Mouse (Mus musculus): ENCODE measurements around the gene Uck1. TPM values are rescaled to one million over a fixed set of nuclear protein-coding genes. Genes with fewer than 3 reads are reported as not detected.
A peak's percentile ranks its signal among the peaks of the same experiment; 100 is the strongest.

Gene Uck1
- 89.6 and 96.1 TPM in 2 replicates for polyA plus RNA-seq (2014; fragmentation: Nextera tagmentation; extraction: Ambion mirVana)

DNA sequence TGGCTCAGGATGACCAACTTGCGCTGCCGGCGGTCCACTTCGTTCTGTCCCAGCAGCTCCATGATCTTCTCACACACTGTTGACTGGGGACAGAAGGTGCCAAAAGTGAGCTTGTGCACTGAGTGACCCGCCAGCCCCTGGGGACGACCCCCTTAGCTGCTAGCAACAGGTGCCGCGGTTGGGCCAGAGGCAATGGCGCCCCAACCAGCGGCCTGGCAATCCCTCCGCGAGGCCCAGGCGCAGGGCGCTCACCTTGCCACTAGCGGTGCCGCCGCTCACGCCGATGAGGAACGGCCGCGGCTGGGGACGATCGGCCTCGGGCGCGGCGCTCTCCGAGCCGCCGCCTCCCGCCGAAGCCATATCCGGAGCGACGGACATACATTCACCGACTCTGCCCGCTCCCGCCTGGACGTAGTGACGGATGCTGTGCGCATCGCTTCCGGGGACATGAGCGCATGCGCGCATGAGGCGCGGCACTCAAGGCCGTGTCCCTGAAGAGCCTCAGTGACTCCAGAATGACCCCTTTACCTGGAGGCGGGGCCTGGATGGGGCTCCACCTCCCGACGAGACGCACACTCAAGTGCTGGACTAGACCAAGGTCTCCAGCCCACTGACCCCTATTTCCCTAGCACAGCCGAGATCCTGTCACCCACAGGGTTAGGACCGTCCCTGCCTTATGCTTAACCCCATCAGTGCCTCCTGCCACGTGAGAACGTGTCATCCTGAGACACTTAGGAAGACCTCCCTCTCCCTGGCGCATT is at the start of gene Uck1:
TSS of gene Uck1 (minus strand) at position 503 of the 761 bp plus-strand sequence.
- peak within 1 kb of the TSS; percentile 66 for H3K27ac ChIP-seq (replicated peaks; ENCODE audit: low read depth, low read length)
- H3K36me3 ChIP-seq (ENCODE audit: control insufficient read depth, insufficient read depth, low read length) = peaks cover 29% of the 10 kb centered on the region
- H3K27me3 ChIP-seq (ENCODE audit: control insufficient read depth, insufficient read depth, low read length) = 0 out of 2 replicates have a peak, but pooled peaks cover 2% of the 10 kb centered on the region
- peak within 1 kb of the TSS; percentile 83 for H3K9ac ChIP-seq (replicated peaks; ENCODE audit: low read length)
- peak within 1 kb of the TSS; percentile 76 for H3K4me3 ChIP-seq (replicated peaks; ENCODE audit: low read depth, low read length)
- WGBS = 1% methylated on average over 59 of the region's 59 CpGs
- no peaks in the 10 kb centered on the region for H3K9me3 ChIP-seq (ENCODE audit: control insufficient read depth, low read length)
- peak within 1 kb of the TSS; percentile 78 for H3K4me2 ChIP-seq (ENCODE audit: low read length)
- DNase-seq (peak; percentile 94), ATAC-seq (ENCODE audit: low FRiP score, low TSS enrichment) (peak; percentile 91)
- H3K4me1 ChIP-seq (ENCODE audit: control insufficient read depth, insufficient read depth, low read length) = peaks cover 6% of the 10 kb centered on the region; the same call in 1 of the 2 replicates

DNA sequence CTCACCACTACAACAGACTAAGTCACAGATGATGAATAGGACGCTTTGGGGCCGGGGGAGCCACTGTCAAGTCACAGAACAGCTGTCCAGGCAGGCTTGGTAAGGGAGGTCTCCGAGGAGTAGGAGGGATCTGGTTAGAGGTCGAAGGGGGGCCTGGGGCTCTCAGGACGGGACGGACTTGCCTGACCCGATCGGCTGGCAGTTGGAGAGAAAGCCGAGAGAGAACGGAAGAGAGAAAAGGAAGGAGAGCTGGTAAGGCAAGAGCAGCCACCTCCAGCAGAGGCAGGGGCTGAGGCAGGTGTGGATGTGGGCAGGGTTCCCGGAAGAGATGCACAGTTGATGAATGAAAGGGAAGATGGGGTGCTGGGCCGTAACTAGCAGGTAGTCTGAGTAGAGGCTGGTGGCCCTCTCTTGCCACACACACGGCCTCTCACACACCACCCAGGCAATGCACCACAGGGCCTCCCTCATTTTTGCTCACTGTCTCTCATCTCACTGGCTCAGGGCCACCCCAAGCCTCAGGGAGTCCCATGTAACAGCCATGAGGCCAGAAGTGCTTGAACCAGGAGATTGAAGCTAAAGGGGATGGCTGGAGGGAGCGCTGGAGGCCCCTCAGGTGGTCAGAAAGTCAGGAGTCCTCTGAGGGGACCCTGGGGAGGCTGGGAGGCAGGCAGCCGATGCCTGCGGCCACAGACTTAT is 49.1 kb upstream of the Uck1 start:
- Histone ChIP-seq H3K27me3 (ENCODE audit: control insufficient read depth, insufficient read depth, low read length) (peaks cover 6% of the 10 kb centered on the region; the same call in 1 of the 2 replicates), H3K9ac (replicated peaks; ENCODE audit: low read length) (no peak overlapping the region), H3K4me1 (ENCODE audit: control insufficient read depth, insufficient read depth, low read length) (peaks cover 8% of the 10 kb centered on the region), H3K4me2 (ENCODE audit: low read length) (no peak overlapping the region), H3K27ac (replicated peaks; ENCODE audit: low read depth, low read length) (no peak overlapping the region), H3K36me3 (ENCODE audit: control insufficient read depth, insufficient read depth, low read length) (peaks cover 85% of the 10 kb centered on the region), H3K9me3 (ENCODE audit: control insufficient read depth, low read length) (no peaks in the 10 kb centered on the region), H3K4me3 (replicated peaks; ENCODE audit: low read depth, low read length) (no peak overlapping the region)
- no peak for DNase-seq
- WGBS = 91% methylated on average over 16 of the region's 16 CpGs
- no peak for ATAC-seq (ENCODE audit: low FRiP score, low TSS enrichment)

DNA sequence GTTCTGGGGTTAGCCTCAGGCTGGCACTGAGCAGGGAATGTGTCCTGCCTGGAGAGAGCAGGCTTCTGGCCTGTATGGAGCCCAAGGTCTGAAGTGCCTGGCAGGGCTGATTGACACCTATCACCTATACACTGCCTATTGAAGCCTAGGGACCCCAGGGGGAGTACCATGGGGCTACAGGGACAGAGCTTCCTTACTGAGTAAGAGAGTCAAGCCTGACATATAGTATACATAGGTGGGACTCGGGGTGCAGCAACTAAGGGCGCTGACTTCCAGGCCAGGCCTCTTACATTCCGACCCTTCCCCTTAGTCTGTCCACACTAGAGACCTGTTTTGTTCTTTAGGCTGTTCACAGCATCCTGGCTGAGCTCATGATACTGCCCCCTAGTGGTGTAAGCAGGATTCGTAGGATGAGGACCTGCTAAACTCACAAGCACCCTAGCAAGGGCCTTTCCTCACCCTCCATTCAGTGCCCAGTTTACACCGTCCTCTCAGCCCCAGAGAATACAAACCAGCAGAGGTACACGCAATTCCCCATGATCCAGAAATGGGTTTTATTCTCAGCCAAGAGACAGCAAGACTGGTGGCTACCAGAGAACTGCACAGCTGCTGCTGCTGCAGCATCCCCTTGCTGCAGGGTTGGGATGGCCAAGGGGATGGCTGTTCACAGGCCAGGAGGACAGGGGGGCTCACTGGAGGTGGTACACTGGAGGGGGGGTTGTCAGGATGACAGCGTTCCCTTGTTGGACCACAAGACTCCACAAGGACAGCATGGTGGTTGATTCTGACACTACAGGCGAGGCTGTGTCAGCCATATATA is 48.2 kb upstream of the Uck1 start:
- peaks cover 6% of the 10 kb centered on the region; the same call in 1 of the 2 replicates for H3K27me3 ChIP-seq (ENCODE audit: control insufficient read depth, insufficient read depth, low read length)
- DNase-seq = peak; percentile 87
- H3K4me1 ChIP-seq (ENCODE audit: control insufficient read depth, insufficient read depth, low read length) = peaks cover 8% of the 10 kb centered on the region
- H3K4me3 ChIP-seq (replicated peaks; ENCODE audit: low read depth, low read length) = no peak overlapping the region
- ATAC-seq (ENCODE audit: low FRiP score, low TSS enrichment) = no peak
- H3K9me3 ChIP-seq (ENCODE audit: control insufficient read depth, low read length) = no peaks in the 10 kb centered on the region
- peaks cover 85% of the 10 kb centered on the region for H3K36me3 ChIP-seq (ENCODE audit: control insufficient read depth, insufficient read depth, low read length)
- no peak overlapping the region for H3K27ac ChIP-seq (replicated peaks; ENCODE audit: low read depth, low read length)
- no peak overlapping the region for H3K9ac ChIP-seq (replicated peaks; ENCODE audit: low read length)
- H3K4me2 ChIP-seq (ENCODE audit: low read length) = no peak overlapping the region
- 46% methylated on average over 8 of the region's 8 CpGs for WGBS

DNA sequence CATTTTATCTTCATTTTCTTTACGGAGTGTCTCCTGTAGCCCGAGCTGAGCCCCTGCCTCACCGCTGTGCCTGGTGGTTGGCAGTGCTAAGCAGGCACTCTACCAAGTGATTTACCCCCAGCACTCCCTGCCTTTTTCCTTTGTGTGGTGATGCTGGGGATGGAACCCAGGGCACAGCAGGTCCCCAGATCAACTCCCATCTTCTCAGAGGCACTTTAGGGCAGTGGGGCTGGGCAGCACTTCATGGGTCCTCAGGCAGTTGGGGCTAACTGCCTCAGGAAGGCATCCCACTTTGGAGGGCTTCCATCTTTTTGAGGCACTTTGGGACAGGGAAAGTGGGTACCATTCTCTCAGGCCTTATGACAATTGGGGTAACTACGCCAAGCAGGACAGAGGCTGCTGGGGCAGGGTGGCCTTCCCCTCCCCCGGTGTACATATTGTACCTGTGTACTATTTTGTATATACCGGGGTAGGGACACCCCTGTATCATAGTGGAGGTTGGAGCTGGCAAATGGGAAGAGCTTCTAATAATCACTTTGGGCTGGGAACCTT is 47.4 kb upstream of the Uck1 start:
- peaks cover 6% of the 10 kb centered on the region; the same call in 1 of the 2 replicates for H3K27me3 ChIP-seq (ENCODE audit: control insufficient read depth, insufficient read depth, low read length)
- peaks cover 8% of the 10 kb centered on the region for H3K4me1 ChIP-seq (ENCODE audit: control insufficient read depth, insufficient read depth, low read length)
- H3K4me3 ChIP-seq (replicated peaks; ENCODE audit: low read depth, low read length) = no peak overlapping the region
- no peak overlapping the region for H3K27ac ChIP-seq (replicated peaks; ENCODE audit: low read depth, low read length)
- ATAC-seq (ENCODE audit: low FRiP score, low TSS enrichment) (no peak), DNase-seq (no peak)
- H3K4me2 ChIP-seq (ENCODE audit: low read length) = no peak overlapping the region
- H3K36me3 ChIP-seq (ENCODE audit: control insufficient read depth, insufficient read depth, low read length) = peaks cover 90% of the 10 kb centered on the region
- WGBS = 96% methylated on average over 6 of the region's 6 CpGs
- H3K9ac ChIP-seq (replicated peaks; ENCODE audit: low read length) = no peak overlapping the region
- no peaks in the 10 kb centered on the region for H3K9me3 ChIP-seq (ENCODE audit: control insufficient read depth, low read length)

DNA sequence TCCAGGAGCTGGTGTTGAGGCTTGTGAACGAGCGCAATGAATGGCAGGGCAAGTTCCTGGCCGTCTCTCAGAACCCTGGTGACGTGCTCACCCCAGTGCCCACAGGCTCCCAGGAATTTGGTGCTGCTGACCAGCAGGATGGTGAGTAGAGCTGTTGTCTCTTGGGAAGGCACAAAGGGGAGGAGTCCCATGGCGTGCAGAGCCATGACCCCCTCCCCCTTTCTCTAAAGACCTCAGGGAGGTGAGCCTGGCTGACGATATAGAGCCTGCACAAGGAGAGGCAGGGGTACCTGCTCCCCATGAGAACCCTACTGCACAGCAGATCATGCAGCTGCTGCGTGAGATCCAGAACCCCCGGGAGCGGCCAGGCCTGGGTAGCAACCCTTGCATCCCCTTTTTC is 46.2 kb upstream of the Uck1 start:
- Histone ChIP-seq H3K4me2 (ENCODE audit: low read length) (no peak overlapping the region), H3K27ac (replicated peaks; ENCODE audit: low read depth, low read length) (no peak overlapping the region), H3K9ac (replicated peaks; ENCODE audit: low read length) (0 out of 2 replicates have a peak overlapping the region, but pooled peaks have one; percentile 6), H3K4me1 (ENCODE audit: control insufficient read depth, insufficient read depth, low read length) (no peaks in the 10 kb centered on the region), H3K4me3 (replicated peaks; ENCODE audit: low read depth, low read length) (no peak overlapping the region), H3K9me3 (ENCODE audit: control insufficient read depth, low read length) (no peaks in the 10 kb centered on the region), H3K27me3 (ENCODE audit: control insufficient read depth, insufficient read depth, low read length) (no peaks in the 10 kb centered on the region), H3K36me3 (ENCODE audit: control insufficient read depth, insufficient read depth, low read length) (peaks cover 98% of the 10 kb centered on the region)
- ATAC-seq (ENCODE audit: low FRiP score, low TSS enrichment) (no peak), DNase-seq (no peak)
- 91% methylated on average over 9 of the region's 9 CpGs for WGBS

DNA sequence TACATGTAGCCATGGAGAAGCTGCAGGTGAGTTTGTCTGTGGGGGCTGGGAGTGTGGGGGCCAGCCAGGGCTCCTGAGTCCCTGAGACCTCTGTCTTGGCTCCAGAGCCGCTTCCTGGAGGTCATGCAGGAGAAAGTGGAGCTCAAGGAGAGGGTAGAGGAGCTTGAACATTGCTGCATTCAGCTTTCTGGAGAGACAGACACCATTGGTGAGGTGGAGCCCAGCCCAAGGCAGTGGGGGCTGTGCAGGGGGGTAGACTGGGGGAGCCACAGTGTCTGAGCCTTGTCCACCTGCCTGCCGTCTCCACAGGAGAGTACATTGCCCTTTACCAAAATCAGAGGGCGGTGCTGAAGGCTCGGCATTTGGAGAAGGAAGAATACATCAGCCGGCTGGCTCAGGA is 45.7 kb upstream of the Uck1 start:
- no peak for ATAC-seq (ENCODE audit: low FRiP score, low TSS enrichment)

DNA sequence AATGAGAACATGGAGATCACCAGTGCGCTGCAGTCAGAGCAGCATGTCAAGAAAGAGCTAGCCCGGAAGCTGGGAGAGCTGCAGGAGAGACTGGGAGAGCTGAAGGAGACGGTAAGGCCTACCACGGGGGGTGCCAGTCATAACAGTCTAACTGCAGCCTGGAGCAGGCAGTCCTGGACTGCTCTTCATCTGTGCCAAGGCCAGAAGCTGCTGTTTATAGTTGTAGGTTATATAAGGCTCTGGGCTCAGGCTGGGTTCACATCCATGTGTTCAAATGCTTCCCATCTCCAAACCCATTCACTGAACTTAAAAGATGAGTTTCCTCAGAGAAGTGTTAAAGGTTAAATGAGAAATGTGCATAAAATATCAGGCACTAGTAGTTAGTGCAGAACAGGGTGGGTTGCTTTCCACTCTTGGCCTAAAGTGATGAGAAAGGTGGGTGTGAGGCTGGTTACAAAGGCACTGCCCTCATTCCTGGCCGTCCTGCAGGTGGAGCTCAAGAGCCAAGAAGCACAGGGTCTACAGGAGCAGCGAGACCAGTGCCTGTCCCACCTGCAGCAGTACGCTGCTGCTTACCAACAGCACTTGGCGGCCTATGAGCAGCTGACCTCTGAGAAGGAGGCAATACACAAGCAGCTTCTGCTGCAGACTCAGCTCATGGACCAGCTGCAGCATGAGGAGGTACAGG is 44.3 kb upstream of the Uck1 start:
- DNase-seq = peak; percentile 66
- 57% methylated on average over 8 of the region's 8 CpGs for WGBS

More for the DNA sequence above, 45.7 kb upstream of the Uck1 start:
- no peak overlapping the region for H3K9ac ChIP-seq (replicated peaks; ENCODE audit: low read length)
- WGBS = 90% methylated on average over 5 of the region's 5 CpGs
- H3K9me3 ChIP-seq (ENCODE audit: control insufficient read depth, low read length) = no peaks in the 10 kb centered on the region
- H3K4me1 ChIP-seq (ENCODE audit: control insufficient read depth, insufficient read depth, low read length) = no peaks in the 10 kb centered on the region
- H3K27me3 ChIP-seq (ENCODE audit: control insufficient read depth, insufficient read depth, low read length) = no peaks in the 10 kb centered on the region
- no peak overlapping the region for H3K27ac ChIP-seq (replicated peaks; ENCODE audit: low read depth, low read length)
- no peak overlapping the region for H3K4me2 ChIP-seq (ENCODE audit: low read length)
- peaks cover 98% of the 10 kb centered on the region for H3K36me3 ChIP-seq (ENCODE audit: control insufficient read depth, insufficient read depth, low read length)
- DNase-seq = no peak
- H3K4me3 ChIP-seq (replicated peaks; ENCODE audit: low read depth, low read length) = no peak overlapping the region

DNA sequence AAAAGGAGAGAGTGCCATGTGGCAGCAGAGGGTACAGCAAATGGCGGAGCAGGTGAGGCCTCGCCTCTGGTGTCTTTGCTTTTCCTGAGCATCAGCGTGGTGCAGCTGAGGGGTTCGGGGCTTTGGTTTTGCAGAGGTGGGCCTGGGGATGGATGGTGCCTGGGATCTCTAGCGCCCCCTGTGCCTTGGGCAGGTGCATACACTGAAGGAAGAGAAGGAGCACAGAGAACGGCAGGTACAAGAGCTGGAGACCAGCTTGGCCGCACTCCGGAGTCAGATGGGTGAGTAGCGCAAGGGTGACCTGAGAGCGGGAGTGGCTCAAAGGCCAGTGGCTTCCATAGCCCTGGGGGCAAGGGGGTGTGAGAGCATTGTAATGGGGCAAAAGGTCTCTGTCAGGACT is 43.0 kb upstream of the Uck1 start:
- no peak overlapping the region for H3K27ac ChIP-seq (replicated peaks; ENCODE audit: low read depth, low read length)
- no peak overlapping the region for H3K4me2 ChIP-seq (ENCODE audit: low read length)
- DNase-seq (no peak), ATAC-seq (ENCODE audit: low FRiP score, low TSS enrichment) (no peak)
- H3K9me3 ChIP-seq (ENCODE audit: control insufficient read depth, low read length) = no peaks in the 10 kb centered on the region
- no peaks in the 10 kb centered on the region for H3K27me3 ChIP-seq (ENCODE audit: control insufficient read depth, insufficient read depth, low read length)
- peaks cover 97% of the 10 kb centered on the region for H3K36me3 ChIP-seq (ENCODE audit: control insufficient read depth, insufficient read depth, low read length)
- 90% methylated on average over 9 of the region's 10 CpGs for WGBS
- no peak overlapping the region for H3K4me3 ChIP-seq (replicated peaks; ENCODE audit: low read depth, low read length)
- H3K9ac ChIP-seq (replicated peaks; ENCODE audit: low read length) = no peak overlapping the region
- H3K4me1 ChIP-seq (ENCODE audit: control insufficient read depth, insufficient read depth, low read length) = no peaks in the 10 kb centered on the region

More for the DNA sequence above, 44.3 kb upstream of the Uck1 start:
- ATAC-seq (ENCODE audit: low FRiP score, low TSS enrichment) = no peak
- H3K9me3 ChIP-seq (ENCODE audit: control insufficient read depth, low read length) = no peaks in the 10 kb centered on the region
- H3K36me3 ChIP-seq (ENCODE audit: control insufficient read depth, insufficient read depth, low read length) = peaks cover 96% of the 10 kb centered on the region
- H3K4me2 ChIP-seq (ENCODE audit: low read length) = no peak overlapping the region
- no peak overlapping the region for H3K9ac ChIP-seq (replicated peaks; ENCODE audit: low read length)
- no peaks in the 10 kb centered on the region for H3K27me3 ChIP-seq (ENCODE audit: control insufficient read depth, insufficient read depth, low read length)
- no peak overlapping the region for H3K4me3 ChIP-seq (replicated peaks; ENCODE audit: low read depth, low read length)
- H3K4me1 ChIP-seq (ENCODE audit: control insufficient read depth, insufficient read depth, low read length) = no peaks in the 10 kb centered on the region
- H3K27ac ChIP-seq (replicated peaks; ENCODE audit: low read depth, low read length) = no peak overlapping the region
